Mouse (Mus musculus): ENCODE data around the gene Zfp952. TPM values are rescaled to one million over a fixed set of nuclear protein-coding genes. Genes with fewer than 3 reads are reported as not detected.

Zfp952 gene
- polyA plus RNA-seq (2012; rRNA removed), result 0.65 and 0.79 TPM in 2 replicates

DNA sequence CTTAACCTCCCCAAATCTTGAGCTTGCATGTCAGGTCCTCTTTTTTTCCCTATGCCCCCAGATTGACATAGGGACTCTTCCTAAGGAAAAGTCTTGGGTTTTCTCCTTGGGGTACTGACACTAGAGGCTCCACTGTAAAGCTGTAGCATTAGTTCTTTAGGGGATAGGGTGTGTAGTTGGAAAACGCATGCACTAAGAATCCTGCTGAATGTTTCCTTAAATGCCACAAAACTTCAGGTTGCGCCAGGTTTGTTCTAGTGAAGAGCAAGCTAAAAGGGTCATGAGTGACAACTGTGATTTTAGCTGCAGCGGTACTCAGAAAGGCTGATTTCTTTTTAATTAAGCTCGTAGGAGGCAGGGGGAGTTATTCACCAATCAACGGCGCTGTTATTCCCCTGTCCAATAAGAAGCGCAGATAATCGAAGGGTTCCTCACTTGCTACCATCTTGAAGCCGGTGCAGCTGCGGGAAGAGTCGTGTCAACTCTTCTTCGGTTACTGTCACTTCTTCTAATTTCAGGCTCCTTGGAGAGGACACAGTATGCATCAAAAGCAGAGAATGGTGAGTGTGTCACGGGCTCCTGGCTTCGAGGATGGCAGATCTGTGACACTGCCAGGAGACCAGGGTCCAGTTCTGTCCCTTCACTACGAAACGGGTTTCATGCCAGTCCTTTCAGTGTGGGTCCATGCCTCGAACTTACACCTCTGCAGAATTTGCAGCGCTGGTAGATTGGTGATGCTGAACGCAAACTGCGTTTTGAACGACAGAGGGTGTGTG is at the start of gene Zfp952:
Gene Zfp952, plus strand, starts transcription at position 431 of the 776 bp plus-strand sequence.
- peak within 1 kb of the TSS; percentile 77 for H3K27ac ChIP-seq (ENCODE audit: insufficient read depth, low read depth, low read length)
- H3K27me3 ChIP-seq (ENCODE audit: control insufficient read depth, insufficient read depth, low read length), result no peaks in the 10 kb centered on the region
- peak within 1 kb of the TSS; percentile 94 for H3K4me3 ChIP-seq (ENCODE audit: low read depth, low read length)
- WGBS, result under 1% methylated on average over 21 of the region's 21 CpGs
- peaks cover 6% of the 10 kb centered on the region; the same call in 1 of the 2 replicates for H3K36me3 ChIP-seq (ENCODE audit: control insufficient read depth, insufficient read depth, low read length)
- TF ChIP-seq POLR2A (IDR thresholded peaks at IDR 0.05; ENCODE audit: low read depth, low read length) (peak; percentile 24; the same call in 1 of the 2 replicates), CTCF (IDR thresholded peaks at IDR 0.05; ENCODE audit: extremely low read depth, insufficient read length, insufficient replicate concordance, low read depth, low read length) (no peak)
- peaks cover 4% of the 10 kb centered on the region; the same call in 1 of the 2 replicates for H3K4me1 ChIP-seq (ENCODE audit: control insufficient read depth, insufficient read depth, insufficient read length, low read length)

DNA sequence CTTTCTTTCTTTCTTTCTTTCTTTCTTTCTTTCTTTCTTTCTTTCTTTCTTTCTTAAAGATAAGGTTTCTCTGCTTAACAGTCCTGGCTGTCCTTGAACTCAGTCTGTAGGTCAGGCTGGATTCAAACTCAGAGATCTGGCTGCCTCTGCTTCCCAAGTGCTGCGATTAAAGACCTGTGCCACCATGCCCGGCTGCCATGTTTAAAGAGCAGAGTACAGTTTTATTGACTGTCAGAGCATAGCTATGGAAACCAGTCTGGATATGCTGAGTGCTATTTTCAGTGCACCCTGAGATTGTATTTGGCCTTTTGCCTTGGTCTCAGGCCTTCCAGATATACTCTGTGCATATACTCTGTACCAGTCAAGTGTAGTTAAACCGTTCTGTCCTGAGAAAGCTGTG is 49.3 kb upstream of the Zfp952 start:
- Histone ChIP-seq H3K4me3 (ENCODE audit: low read depth, low read length) (no peak overlapping the region), H3K36me3 (ENCODE audit: control insufficient read depth, insufficient read depth, low read length) (peaks cover 9% of the 10 kb centered on the region), H3K27me3 (ENCODE audit: control insufficient read depth, insufficient read depth, low read length) (no peaks in the 10 kb centered on the region), H3K27ac (ENCODE audit: insufficient read depth, low read depth, low read length) (peak overlapping the region; percentile 70), H3K4me1 (ENCODE audit: control insufficient read depth, insufficient read depth, insufficient read length, low read length) (peaks cover 25% of the 10 kb centered on the region; the same call in 1 of the 2 replicates)
- WGBS, result 62% methylated on average over 3 of the region's 3 CpGs
- TF ChIP-seq CTCF (IDR thresholded peaks at IDR 0.05; ENCODE audit: extremely low read depth, insufficient read length, insufficient replicate concordance, low read depth, low read length) (no peak), POLR2A (IDR thresholded peaks at IDR 0.05; ENCODE audit: low read depth, low read length) (no peak)

DNA sequence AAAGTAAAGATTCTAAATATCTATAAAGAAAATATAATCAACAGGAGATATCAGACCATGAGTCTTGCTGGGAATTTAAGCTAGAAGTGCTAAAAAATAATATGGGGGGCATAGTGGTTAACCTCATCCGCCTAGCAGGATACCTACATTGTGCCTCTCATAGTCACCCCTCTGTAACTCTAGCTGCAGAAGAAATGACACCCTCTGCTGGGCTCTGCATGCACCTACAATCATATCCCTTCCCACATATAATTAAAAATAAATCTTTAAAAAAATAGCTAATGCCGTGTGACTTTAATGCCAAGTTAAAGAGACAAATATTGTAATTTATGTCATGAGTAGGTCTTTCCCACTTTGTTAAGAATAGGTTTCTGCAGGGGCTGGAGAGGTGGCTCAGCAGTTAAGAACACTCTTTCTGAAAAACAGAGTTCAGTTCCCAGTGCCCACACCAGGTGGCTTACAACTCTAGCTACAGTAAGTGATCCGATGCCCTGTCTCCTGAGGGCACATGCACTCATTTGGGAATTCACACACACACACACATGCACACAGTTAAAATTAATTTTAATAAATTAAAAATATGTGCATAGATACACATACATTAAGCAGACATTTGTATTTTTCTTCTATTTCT is 48.4 kb upstream of the Zfp952 start:
- Histone ChIP-seq H3K27ac (ENCODE audit: insufficient read depth, low read depth, low read length) (no peak overlapping the region), H3K4me1 (ENCODE audit: control insufficient read depth, insufficient read depth, insufficient read length, low read length) (peaks cover 25% of the 10 kb centered on the region; the same call in 1 of the 2 replicates), H3K27me3 (ENCODE audit: control insufficient read depth, insufficient read depth, low read length) (no peaks in the 10 kb centered on the region), H3K36me3 (ENCODE audit: control insufficient read depth, insufficient read depth, low read length) (peaks cover 9% of the 10 kb centered on the region), H3K4me3 (ENCODE audit: low read depth, low read length) (no peak overlapping the region)
- TF ChIP-seq POLR2A (IDR thresholded peaks at IDR 0.05; ENCODE audit: low read depth, low read length) (no peak), CTCF (IDR thresholded peaks at IDR 0.05; ENCODE audit: extremely low read depth, insufficient read length, insufficient replicate concordance, low read depth, low read length) (no peak; the same call in 1 of the 2 replicates)
- WGBS, result 39% methylated on average over 3 of the region's 3 CpGs

DNA sequence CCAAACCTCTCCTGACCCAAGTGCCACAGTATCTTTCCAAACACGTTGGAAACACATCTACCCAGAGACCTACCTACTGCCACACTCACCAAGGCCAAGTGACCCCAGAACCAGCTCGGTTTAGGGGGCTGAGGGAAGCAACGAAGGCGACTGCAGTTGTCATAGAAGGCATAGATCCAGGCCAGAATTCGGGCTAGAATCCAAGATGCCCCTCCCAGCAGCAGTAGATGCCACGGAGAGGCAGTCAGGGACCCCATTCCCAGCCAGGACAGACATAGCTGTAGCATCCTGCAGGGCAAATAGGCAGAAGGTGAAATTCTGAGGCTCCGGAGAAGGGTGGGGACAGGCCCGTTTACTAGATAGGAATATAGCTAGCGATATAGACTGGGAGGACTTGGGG is 46.2 kb upstream of the Zfp952 start:
- Histone ChIP-seq H3K36me3 (ENCODE audit: control insufficient read depth, insufficient read depth, low read length) (0 out of 2 replicates have a peak, but pooled peaks cover 1% of the 10 kb centered on the region), H3K27me3 (ENCODE audit: control insufficient read depth, insufficient read depth, low read length) (no peaks in the 10 kb centered on the region), H3K27ac (ENCODE audit: insufficient read depth, low read depth, low read length) (peak overlapping the region; percentile 96), H3K4me3 (ENCODE audit: low read depth, low read length) (peak overlapping the region; percentile 85), H3K4me1 (ENCODE audit: control insufficient read depth, insufficient read depth, insufficient read length, low read length) (peaks cover 25% of the 10 kb centered on the region)
- TF ChIP-seq CTCF (IDR thresholded peaks at IDR 0.05; ENCODE audit: extremely low read depth, insufficient read length, insufficient replicate concordance, low read depth, low read length) (no peak), POLR2A (IDR thresholded peaks at IDR 0.05; ENCODE audit: low read depth, low read length) (no peak; the same call in 1 of the 2 replicates)
- WGBS, result 17% methylated on average over 9 of the region's 9 CpGs

DNA sequence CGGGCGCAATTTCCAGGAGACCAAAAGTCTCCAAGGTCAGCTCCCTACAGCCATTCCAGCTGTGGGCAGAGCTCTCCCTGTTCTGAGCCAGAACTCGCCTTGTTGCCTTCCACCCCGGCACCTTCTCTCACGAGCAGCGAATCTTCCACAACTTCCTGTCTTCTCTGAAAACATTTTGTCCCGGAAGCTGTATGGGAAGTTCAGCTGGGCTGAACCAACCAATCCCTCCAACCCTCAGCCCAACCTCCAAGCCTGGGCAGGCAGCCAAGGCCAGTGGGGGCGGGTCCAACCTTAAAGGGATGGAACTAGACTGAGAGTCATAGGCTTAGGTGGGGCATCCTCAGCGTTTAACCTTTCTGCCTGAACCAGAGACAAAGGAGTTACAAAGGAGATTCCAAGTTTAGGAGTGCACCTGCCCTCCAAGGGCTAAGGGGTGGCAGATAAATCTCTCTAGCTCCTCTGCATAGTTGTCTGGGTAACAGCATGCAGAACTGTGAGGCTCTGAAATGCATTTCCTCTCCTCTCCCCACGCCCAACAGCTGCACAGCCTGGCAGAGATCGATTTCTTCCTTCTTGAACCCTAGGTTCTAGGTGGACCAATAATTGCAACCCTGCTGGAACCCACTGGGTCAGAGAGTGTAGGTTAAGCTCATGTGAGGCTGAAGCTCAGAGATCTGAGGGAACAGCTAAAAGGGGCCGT is 45.6 kb upstream of the Zfp952 start, which contains the start of gene Cyp4f13:
Gene Cyp4f13, minus strand, starts transcription at position 188 of the 700 bp plus-strand sequence.
- Histone ChIP-seq H3K36me3 (ENCODE audit: control insufficient read depth, insufficient read depth, low read length) (0 out of 2 replicates have a peak, but pooled peaks cover 1% of the 10 kb centered on the region), H3K4me1 (ENCODE audit: control insufficient read depth, insufficient read depth, insufficient read length, low read length) (peaks cover 25% of the 10 kb centered on the region), H3K4me3 (ENCODE audit: low read depth, low read length) (peak within 1 kb of the TSS; percentile 85), H3K27ac (ENCODE audit: insufficient read depth, low read depth, low read length) (peak within 1 kb of the TSS; percentile 96), H3K27me3 (ENCODE audit: control insufficient read depth, insufficient read depth, low read length) (no peaks in the 10 kb centered on the region)
- TF ChIP-seq CTCF (IDR thresholded peaks at IDR 0.05; ENCODE audit: extremely low read depth, insufficient read length, insufficient replicate concordance, low read depth, low read length) (no peak), POLR2A (IDR thresholded peaks at IDR 0.05; ENCODE audit: low read depth, low read length) (peak; percentile 91; the same call in 1 of the 2 replicates)
- 2% methylated on average over 12 of the region's 12 CpGs for WGBS

DNA sequence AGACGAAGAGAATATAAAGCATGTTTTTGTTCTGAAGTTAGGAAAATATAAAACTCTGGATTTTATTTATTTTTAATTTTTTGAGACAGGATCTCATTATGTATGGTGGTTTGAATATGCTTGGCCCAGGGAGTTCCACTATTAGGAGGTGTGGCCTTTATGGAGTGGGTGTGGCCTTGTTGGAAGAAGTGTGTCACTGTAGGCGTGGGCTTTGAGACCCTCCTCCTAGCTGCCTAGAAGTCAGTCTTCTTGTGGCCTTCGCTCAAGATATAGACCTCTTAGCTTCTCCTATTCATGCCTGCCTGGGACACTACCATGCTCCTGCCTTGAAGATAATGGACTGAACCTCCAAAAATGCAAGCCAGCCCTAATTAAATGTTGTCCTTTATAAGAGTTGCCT is 42.8 kb upstream of the Zfp952 start:
- Histone ChIP-seq H3K27ac (ENCODE audit: insufficient read depth, low read depth, low read length) (no peak overlapping the region), H3K27me3 (ENCODE audit: control insufficient read depth, insufficient read depth, low read length) (no peaks in the 10 kb centered on the region), H3K4me3 (ENCODE audit: low read depth, low read length) (no peak overlapping the region), H3K36me3 (ENCODE audit: control insufficient read depth, insufficient read depth, low read length) (no peaks in the 10 kb centered on the region), H3K4me1 (ENCODE audit: control insufficient read depth, insufficient read depth, insufficient read length, low read length) (peaks cover 16% of the 10 kb centered on the region)
- WGBS, result 78% methylated on average over 3 of the region's 3 CpGs
- no peak for TF ChIP-seq CTCF (IDR thresholded peaks at IDR 0.05; ENCODE audit: extremely low read depth, insufficient read length, insufficient replicate concordance, low read depth, low read length)
- TF ChIP-seq POLR2A (IDR thresholded peaks at IDR 0.05; ENCODE audit: low read depth, low read length), result no peak
